Comparison of ENCODE assay signal across 24 mouse cellular contexts in the genomic region with DNA sequence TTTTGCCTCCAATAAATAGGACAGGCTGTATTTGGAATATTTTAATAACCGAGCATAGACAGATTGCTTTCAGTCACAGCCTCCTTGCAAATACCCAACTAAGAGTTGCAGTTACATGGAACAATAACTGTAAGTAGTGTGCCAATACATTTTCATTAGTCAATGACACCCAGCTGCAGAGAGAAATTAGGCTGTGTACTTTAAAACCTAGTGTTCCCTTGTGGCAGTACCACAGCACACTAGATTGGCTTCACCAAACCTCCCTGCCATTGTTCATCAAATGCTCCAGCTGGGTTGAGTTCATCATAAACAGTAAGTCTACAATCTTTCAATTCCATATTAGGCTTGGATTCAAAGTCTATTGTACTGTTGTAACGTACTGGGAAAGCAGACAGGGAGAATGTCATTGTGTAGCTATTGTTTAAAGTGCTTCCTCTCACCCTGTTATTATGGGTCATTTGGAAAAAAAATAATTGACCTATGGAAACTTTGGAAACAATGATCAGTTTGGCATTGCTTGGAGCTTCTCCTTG.
"Had no signal": no experiment of that assay in that cellular context is flagged by ENCODE, and none has a peak within 500 bp of the region (broad histone marks: within the 10 kb centered on the region; RNA-seq: fewer than 3 reads in every experiment).

No protein-coding gene starts in this region.

- ATAC-seq: liver, embryonic 12.5 days; midbrain, embryonic 13.5 days; midbrain, embryonic 16.5 days had no signal

- H3K27me3 ChIP-seq: kidney, embryonic 15.5 days; limb, embryonic 13.5 days; liver, embryonic 12.5 days; liver, embryonic 15.5 days; lung, embryonic 15.5 days; megakaryocyte, embryonic 14.5 days; midbrain, embryonic 13.5 days; neural tube, embryonic 13.5 days had no signal

- H3K4me3 ChIP-seq: kidney, embryonic 15.5 days; limb, embryonic 10.5 days; limb, embryonic 13.5 days; liver, embryonic 12.5 days; liver, embryonic 15.5 days; lung, embryonic 15.5 days; megakaryocyte, embryonic 14.5 days; midbrain, embryonic 10.5 days; midbrain, embryonic 13.5 days; myocyte; neural tube, embryonic 13.5 days had no signal

- H3K27ac ChIP-seq: kidney, embryonic 15.5 days; limb, embryonic 10.5 days; limb, embryonic 13.5 days; liver, embryonic 12.5 days; liver, embryonic 15.5 days; lung, embryonic 15.5 days; midbrain, embryonic 10.5 days; midbrain, embryonic 13.5 days; neural tube, embryonic 13.5 days; stomach, postnatal 0 days had no signal

- DNase-seq: kidney, adult 8-10 months; kidney, postnatal 10 days; kidney, postnatal 36 days; liver; lung, adult 18-20 months; lung, postnatal 10 days; lung, postnatal 36 days; right cerebral cortex, adult 18-20 months; thymus, adult 2 months; thymus, postnatal 14 days; thymus, postnatal 4 days had no signal

- H3K9me3 ChIP-seq: kidney, embryonic 15.5 days; limb, embryonic 10.5 days; limb, embryonic 13.5 days; liver, embryonic 12.5 days; liver, embryonic 15.5 days; lung, embryonic 15.5 days; midbrain, embryonic 10.5 days; midbrain, embryonic 13.5 days; neural tube, embryonic 13.5 days had no signal

- H3K4me2 ChIP-seq: kidney, embryonic 15.5 days; limb, embryonic 13.5 days; liver, embryonic 12.5 days; liver, embryonic 15.5 days; lung, embryonic 15.5 days; midbrain, embryonic 13.5 days; neural tube, embryonic 13.5 days had no signal

- H3K36me3 ChIP-seq: kidney, embryonic 15.5 days; limb, embryonic 10.5 days; limb, embryonic 13.5 days; liver, embryonic 12.5 days; liver, embryonic 15.5 days; lung, embryonic 15.5 days; midbrain, embryonic 10.5 days; midbrain, embryonic 13.5 days; neural tube, embryonic 13.5 days had no signal

- H3K9ac ChIP-seq: kidney, embryonic 15.5 days; limb, embryonic 13.5 days; liver, embryonic 12.5 days; liver, embryonic 15.5 days; lung, embryonic 15.5 days; midbrain, embryonic 13.5 days; neural tube, embryonic 13.5 days had no signal

- H3K4me1 ChIP-seq: kidney, embryonic 15.5 days; limb, embryonic 10.5 days; limb, embryonic 13.5 days; liver, embryonic 12.5 days; liver, embryonic 15.5 days; lung, embryonic 15.5 days; megakaryocyte, embryonic 14.5 days; midbrain, embryonic 10.5 days; midbrain, embryonic 13.5 days; neural tube, embryonic 13.5 days had no signal
